Mouse (Mus musculus) stomach, embryonic 15.5 days (tissue): ENCODE measurements around the gene Col4a2. TPM values are rescaled to one million over a fixed set of nuclear protein-coding genes. Genes with fewer than 3 reads are reported as not detected.

ENCODE experiments used
- ATAC-seq: fragments of 200-750 bp; cut with Nextera tagmentation; 2 replicates; pipeline ENCODE4 v1.8.0; 2017; ENCODE audit warnings: low read depth, moderate number of reproducible peaks, moderate TSS enrichment; ENCODE audit not compliant: insufficient read depth, low FRiP score
- H3K27ac ChIP-seq: fragments of 300-500 bp; sonication (generic); 2 replicates; pipeline ENCODE4 v1.5.1; 2015; ENCODE audit warnings: mild to moderate bottlenecking, inconsistent platforms
- H3K27me3 ChIP-seq: fragments of 300-500 bp; sonication (generic); replicated peaks from 2 replicates; pipeline ENCODE4 v1.6.1; 2015; ENCODE audit warnings: inconsistent platforms
- H3K36me3 ChIP-seq: fragments of 300-500 bp; sonication (generic); 2 replicates; pipeline ENCODE4 v1.6.1; 2015; ENCODE audit warnings: inconsistent platforms
- H3K4me1 ChIP-seq: fragments of 300-500 bp; sonication (generic); 2 replicates; pipeline ENCODE4 v1.6.1; 2015; ENCODE audit warnings: inconsistent platforms
- H3K4me2 ChIP-seq: fragments of 300-500 bp; sonication (generic); 2 replicates; pipeline ENCODE4 v1.6.1; 2015; ENCODE audit warnings: mild to moderate bottlenecking, inconsistent platforms
- H3K4me3 ChIP-seq: fragments of 300-500 bp; sonication (generic); replicated peaks from 2 replicates; pipeline ENCODE4 v1.5.1; 2015; ENCODE audit warnings: inconsistent platforms
- H3K9ac ChIP-seq: fragments of 300-500 bp; sonication (generic); 2 replicates; pipeline ENCODE4 v1.6.1; 2015; ENCODE audit warnings: inconsistent platforms
- H3K9me3 ChIP-seq: fragments of 300-500 bp; sonication (generic); 2 replicates; pipeline ENCODE4 v1.6.1; 2016; ENCODE audit warnings: inconsistent platforms
- WGBS: fragments of 180-500 bp; shearing (Covaris S2); methylation state at CpG from one replicate; pipeline ENCODE4 v1.1.7; 2015; 5-methylcytosine and 5-hydroxymethylcytosine counted together
- polyA plus RNA-seq: library from polyadenylated mRNA; unstranded; fragments of >200 nt; fragmentation: Nextera tagmentation; extraction: Ambion mirVana; gene quantifications from 2 replicates; pipeline ENCODE4 v1.2.1, GENCODE M21; 2015

Gene Col4a2
- polyA plus RNA-seq, 1 experiment from 2014 or later = 72.1 TPM

- ATAC-seq = no peak
- H3K4me1 ChIP-seq = peaks cover under 1% of the 10 kb centered on the region; the same call in 1 of the 2 replicates
- no peaks in the 10 kb centered on the region for H3K27me3 ChIP-seq
- WGBS = 95% methylated on average over 13 of the region's 13 CpGs
- H3K36me3 ChIP-seq = peaks cover 33% of the 10 kb centered on the region
- no peak overlapping the region for H3K4me3 ChIP-seq
- no peak overlapping the region for H3K9ac ChIP-seq
- H3K9me3 ChIP-seq = no peaks in the 10 kb centered on the region
- H3K4me2 ChIP-seq = no peak overlapping the region
- no peak overlapping the region for H3K27ac ChIP-seq
Observed at GRCm38 (mm10) chr8:11445790-11446189, 133.2 kb downstream of the Col4a2 start.

GRCm38 (mm10) chr8:11447910-11448570, 135.4 kb downstream of the Col4a2 start:
- peaks cover 6% of the 10 kb centered on the region; the same call in 1 of the 2 replicates for H3K4me1 ChIP-seq
- no peak for ATAC-seq
- peaks cover 27% of the 10 kb centered on the region for H3K36me3 ChIP-seq
- H3K4me3 ChIP-seq = no peak overlapping the region
- H3K9ac ChIP-seq = no peak overlapping the region
- no peak overlapping the region for H3K27ac ChIP-seq
- 89% methylated on average over 23 of the region's 23 CpGs for WGBS
- no peaks in the 10 kb centered on the region for H3K27me3 ChIP-seq
- no peaks in the 10 kb centered on the region for H3K9me3 ChIP-seq
- H3K4me2 ChIP-seq = no peak overlapping the region

DNA sequence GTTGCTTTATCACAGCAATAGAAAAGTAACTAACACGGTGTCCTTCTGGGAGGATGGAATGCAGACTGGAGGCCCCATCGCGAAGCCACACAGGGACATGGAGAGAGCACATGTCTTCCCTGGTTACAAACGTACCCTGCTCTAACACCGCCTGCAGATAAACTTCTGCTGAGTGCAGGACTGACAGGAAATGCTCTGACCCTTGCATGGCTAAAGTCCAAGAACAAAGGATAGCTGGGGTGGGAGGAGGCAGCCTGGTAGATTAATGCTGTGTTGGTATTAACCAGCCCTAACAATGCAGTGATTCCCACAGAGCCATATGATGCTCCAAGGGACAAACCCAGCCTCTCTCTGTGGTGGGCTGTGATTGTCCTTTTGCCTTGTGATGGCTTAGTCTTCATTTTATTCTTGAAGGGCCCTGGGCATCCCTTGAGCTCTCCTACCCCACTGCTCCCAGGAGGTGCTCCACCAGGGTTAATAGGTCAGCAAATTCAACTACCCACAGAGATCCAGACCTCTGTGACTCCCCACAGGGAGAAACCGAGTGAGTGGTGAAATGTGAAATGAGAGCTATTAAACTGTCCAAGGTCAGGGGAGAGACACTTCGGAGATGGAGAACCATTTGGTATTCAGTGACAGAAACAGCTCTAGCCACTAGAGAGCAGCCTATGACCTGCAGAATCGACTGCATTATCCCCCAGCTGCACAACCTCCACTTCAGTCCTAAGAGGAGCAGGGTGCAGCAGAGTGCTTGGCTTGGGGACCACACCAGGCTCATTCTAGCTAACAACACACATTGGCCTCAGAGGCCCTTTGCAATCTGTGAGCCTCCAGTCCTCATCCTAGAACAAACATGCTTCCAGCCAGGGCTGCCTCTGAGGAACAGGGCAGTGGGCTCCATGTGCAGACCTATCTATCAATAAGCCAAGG, 137.8 kb downstream of the Col4a2 start:
- no peak overlapping the region for H3K4me2 ChIP-seq
- H3K27me3 ChIP-seq = no peaks in the 10 kb centered on the region
- H3K4me3 ChIP-seq = no peak overlapping the region
- H3K4me1 ChIP-seq = peaks cover 6% of the 10 kb centered on the region; the same call in 1 of the 2 replicates
- H3K27ac ChIP-seq = peak overlapping the region; percentile 37
- ATAC-seq = peak; percentile 37; the same call in 1 of the 2 replicates
- 29% methylated on average over 8 of the region's 8 CpGs for WGBS
- H3K9ac ChIP-seq = no peak overlapping the region
- H3K9me3 ChIP-seq = no peaks in the 10 kb centered on the region
- H3K36me3 ChIP-seq = peaks cover 11% of the 10 kb centered on the region; the same call in 1 of the 2 replicates

DNA sequence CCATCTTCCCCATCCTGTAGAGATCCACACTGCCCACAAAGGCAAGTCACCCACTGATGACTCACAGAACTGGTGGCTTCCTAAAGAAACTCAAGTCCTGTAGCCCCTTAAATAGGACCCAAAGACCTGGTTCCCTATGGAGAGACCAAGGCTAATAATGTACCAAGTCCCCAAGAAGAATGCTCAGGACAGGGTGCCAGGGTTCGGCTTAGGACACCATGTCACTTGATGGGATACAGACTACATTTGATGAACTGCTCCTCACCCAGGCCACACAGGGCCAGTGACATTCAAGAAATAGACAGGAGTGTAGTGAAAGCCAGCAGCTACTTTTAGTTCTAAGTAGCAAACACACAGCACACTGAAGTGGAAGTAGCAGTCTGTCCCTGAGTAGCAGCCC, 139.5 kb downstream of the Col4a2 start:
- Histone ChIP-seq H3K9ac (no peak overlapping the region), H3K4me1 (peaks cover 6% of the 10 kb centered on the region; the same call in 1 of the 2 replicates), H3K4me2 (no peak overlapping the region), H3K36me3 (peaks cover 3% of the 10 kb centered on the region; the same call in 1 of the 2 replicates), H3K27me3 (no peaks in the 10 kb centered on the region), H3K9me3 (no peaks in the 10 kb centered on the region), H3K27ac (0 out of 2 replicates have a peak overlapping the region, but pooled peaks have one; percentile 31), H3K4me3 (no peak overlapping the region)
- WGBS = 93% methylated on average over 1 of the region's 1 CpGs
- no peak for ATAC-seq

- 66% methylated on average over 3 of the region's 3 CpGs for WGBS
- H3K27me3 ChIP-seq = no peaks in the 10 kb centered on the region
- no peak overlapping the region for H3K4me2 ChIP-seq
- H3K9me3 ChIP-seq = no peaks in the 10 kb centered on the region
- peaks cover 3% of the 10 kb centered on the region; the same call in 1 of the 2 replicates for H3K36me3 ChIP-seq
- no peak overlapping the region for H3K9ac ChIP-seq
- no peak for ATAC-seq
- no peak overlapping the region for H3K4me3 ChIP-seq
- H3K27ac ChIP-seq = 0 out of 2 replicates have a peak overlapping the region, but pooled peaks have one; percentile 31
- H3K4me1 ChIP-seq = peaks cover 6% of the 10 kb centered on the region; the same call in 1 of the 2 replicates
Observed at GRCm38 (mm10) chr8:11452559-11452958, 140.0 kb downstream of the Col4a2 start.

- H3K9me3 ChIP-seq = no peaks in the 10 kb centered on the region
- no peak overlapping the region for H3K9ac ChIP-seq
- H3K4me1 ChIP-seq = peaks cover 9% of the 10 kb centered on the region; the same call in 1 of the 2 replicates
- H3K4me3 ChIP-seq = no peak overlapping the region
- WGBS = 60% methylated on average over 4 of the region's 4 CpGs
- no peak overlapping the region for H3K4me2 ChIP-seq
- ATAC-seq = no peak
- no peaks in the 10 kb centered on the region for H3K27me3 ChIP-seq
- peaks cover 3% of the 10 kb centered on the region; the same call in 1 of the 2 replicates for H3K36me3 ChIP-seq
- 0 out of 2 replicates have a peak overlapping the region, but pooled peaks have one; percentile 31 for H3K27ac ChIP-seq
Observed at GRCm38 (mm10) chr8:11452974-11453373, 140.4 kb downstream of the Col4a2 start.

DNA sequence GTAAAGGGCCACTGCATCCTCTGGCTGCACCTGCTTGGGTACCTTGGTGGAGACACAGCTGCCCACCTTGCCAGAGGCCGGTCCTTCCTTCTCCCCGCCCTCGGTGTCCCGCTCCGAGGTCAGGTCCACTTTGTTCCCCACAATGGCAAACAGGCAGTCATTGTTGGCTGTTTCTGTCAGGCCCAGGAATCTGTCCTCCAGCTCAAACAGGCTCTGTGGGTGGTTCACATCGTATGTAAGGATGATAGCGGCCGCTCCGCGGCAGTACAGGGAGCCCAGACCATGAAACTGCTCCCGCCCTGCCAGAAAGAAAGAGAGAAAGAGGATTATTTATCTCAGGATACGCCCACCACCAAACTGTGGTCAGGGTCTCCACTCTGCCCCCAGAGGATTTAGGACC, 141.6 kb downstream of the Col4a2 start:
- H3K4me2 ChIP-seq = no peak overlapping the region
- ATAC-seq = no peak
- no peaks in the 10 kb centered on the region for H3K27me3 ChIP-seq
- H3K36me3 ChIP-seq = no peaks in the 10 kb centered on the region
- peaks cover 20% of the 10 kb centered on the region; the same call in 1 of the 2 replicates for H3K4me1 ChIP-seq
- no peak overlapping the region for H3K27ac ChIP-seq
- 61% methylated on average over 12 of the region's 12 CpGs for WGBS
- H3K9me3 ChIP-seq = no peaks in the 10 kb centered on the region
- no peak overlapping the region for H3K9ac ChIP-seq
- H3K4me3 ChIP-seq = no peak overlapping the region

DNA sequence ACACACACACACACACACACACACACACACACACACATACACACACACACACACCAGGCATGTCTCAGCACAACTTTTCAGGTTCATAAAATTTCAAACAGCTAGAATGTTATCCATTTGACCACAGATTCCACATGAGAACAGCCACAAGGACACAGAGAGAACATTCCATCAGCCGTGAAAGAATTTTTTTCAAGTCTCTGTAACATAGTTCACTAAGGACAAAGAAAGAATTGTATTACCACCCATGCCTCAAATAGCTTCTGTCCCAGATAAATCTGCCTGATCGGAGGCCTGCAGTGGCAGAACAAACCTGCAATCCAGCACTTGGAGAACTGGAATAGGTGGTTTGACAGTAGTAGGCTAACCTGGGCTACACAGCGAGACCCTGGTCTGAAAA, 144.7 kb downstream of the Col4a2 start:
- no peak overlapping the region for H3K4me3 ChIP-seq
- ATAC-seq = no peak
- no peaks in the 10 kb centered on the region for H3K36me3 ChIP-seq
- H3K27me3 ChIP-seq = no peaks in the 10 kb centered on the region
- no peak overlapping the region for H3K9ac ChIP-seq
- H3K9me3 ChIP-seq = no peaks in the 10 kb centered on the region
- peaks cover 18% of the 10 kb centered on the region for H3K4me1 ChIP-seq
- WGBS = 66% methylated on average over 3 of the region's 3 CpGs
- no peak overlapping the region for H3K27ac ChIP-seq
- H3K4me2 ChIP-seq = no peak overlapping the region

- Histone ChIP-seq H3K4me1 (peaks cover 16% of the 10 kb centered on the region), H3K27ac (peak overlapping the region; percentile 52), H3K9ac (no peak overlapping the region), H3K4me2 (no peak overlapping the region), H3K27me3 (no peaks in the 10 kb centered on the region), H3K4me3 (no peak overlapping the region), H3K9me3 (no peaks in the 10 kb centered on the region), H3K36me3 (no peaks in the 10 kb centered on the region)
- WGBS = 28% methylated on average over 12 of the region's 12 CpGs
- ATAC-seq = 0 out of 2 replicates have a peak, but pooled peaks have one; percentile 43
Observed at GRCm38 (mm10) chr8:11457981-11458836, 145.6 kb downstream of the Col4a2 start.

- no peak overlapping the region for H3K4me3 ChIP-seq
- H3K4me2 ChIP-seq = no peak overlapping the region
- peak overlapping the region; percentile 52 for H3K27ac ChIP-seq
- H3K9me3 ChIP-seq = no peaks in the 10 kb centered on the region
- no peaks in the 10 kb centered on the region for H3K27me3 ChIP-seq
- WGBS = 20% methylated on average over 5 of the region's 5 CpGs
- no peak for ATAC-seq
- no peaks in the 10 kb centered on the region for H3K36me3 ChIP-seq
- peaks cover 16% of the 10 kb centered on the region for H3K4me1 ChIP-seq
- H3K9ac ChIP-seq = no peak overlapping the region
Observed at GRCm38 (mm10) chr8:11459016-11459415, 146.4 kb downstream of the Col4a2 start.

GRCm38 (mm10) chr8:11460934-11461333, 148.3 kb downstream of the Col4a2 start:
- Histone ChIP-seq H3K4me1 (peaks cover 16% of the 10 kb centered on the region), H3K27me3 (no peaks in the 10 kb centered on the region), H3K27ac (no peak overlapping the region), H3K9ac (no peak overlapping the region), H3K4me2 (no peak overlapping the region), H3K36me3 (no peaks in the 10 kb centered on the region), H3K9me3 (no peaks in the 10 kb centered on the region), H3K4me3 (no peak overlapping the region)
- WGBS = 33% methylated on average over 2 of the region's 2 CpGs
- ATAC-seq = no peak
